Mouse (Mus musculus) retina, postnatal 1 day (tissue): ENCODE data around the gene Igsf9.

Experiments used
- DNase-seq: peaks from one replicate; pipeline ENCODE4 v3.0.0-alpha.2; 2012

The Igsf9 gene

GRCm38 (mm10) chr1:172481540-172482280 is at the start of gene Igsf9:
Gene Igsf9 (plus strand): TSS chr1:172481788.
- DNase-seq: peak; percentile 98

GRCm38 (mm10) chr1:172431836-172432586 is 49.6 kb upstream of the Igsf9 start:
- no peak for DNase-seq

GRCm38 (mm10) chr1:172432587-172432955 is 49.0 kb upstream of the Igsf9 start:
- no peak for DNase-seq

- no peak for DNase-seq
These were observed 48.4 kb upstream of the Igsf9 start for GRCm38 (mm10) chr1:172433012-172433850.

GRCm38 (mm10) chr1:172433851-172434165 is 47.8 kb upstream of the Igsf9 start:
- no peak for DNase-seq

- DNase-seq: peak; percentile 28
These were observed 44.8 kb upstream of the Igsf9 start for GRCm38 (mm10) chr1:172436785-172437184.

GRCm38 (mm10) chr1:172438621-172439020 is 43.0 kb upstream of the Igsf9 start:
- DNase-seq: no peak

- DNase-seq: no peak
These were observed 41.1 kb upstream of the Igsf9 start for GRCm38 (mm10) chr1:172440521-172440920.

- no peak for DNase-seq
These were observed 39.6 kb upstream of the Igsf9 start for GRCm38 (mm10) chr1:172441935-172442445.

- DNase-seq: no peak
These were observed 31.4 kb upstream of the Igsf9 start for GRCm38 (mm10) chr1:172450226-172450625.

- DNase-seq: no peak
These were observed 30.6 kb upstream of the Igsf9 start for GRCm38 (mm10) chr1:172450848-172451470.

GRCm38 (mm10) chr1:172452911-172453310 is 28.7 kb upstream of the Igsf9 start:
- no peak for DNase-seq

GRCm38 (mm10) chr1:172453810-172454209 is 27.8 kb upstream of the Igsf9 start:
- no peak for DNase-seq

GRCm38 (mm10) chr1:172455416-172455815 is 26.2 kb upstream of the Igsf9 start:
- no peak for DNase-seq

GRCm38 (mm10) chr1:172456001-172456677 is 25.4 kb upstream of the Igsf9 start:
- DNase-seq: no peak

- DNase-seq: no peak
These were observed 24.4 kb upstream of the Igsf9 start for GRCm38 (mm10) chr1:172457196-172457595.

- no peak for DNase-seq
These were observed 23.5 kb upstream of the Igsf9 start for GRCm38 (mm10) chr1:172458041-172458440.

- DNase-seq: no peak
These were observed 20.0 kb upstream of the Igsf9 start for GRCm38 (mm10) chr1:172461602-172462001.

- DNase-seq: no peak
These were observed 19.1 kb upstream of the Igsf9 start for GRCm38 (mm10) chr1:172462534-172462933.

GRCm38 (mm10) chr1:172463387-172464333 is 17.9 kb upstream of the Igsf9 start:
- no peak for DNase-seq

- DNase-seq: no peak
These were observed 13.2 kb upstream of the Igsf9 start for GRCm38 (mm10) chr1:172468301-172468877.
